Mouse (Mus musculus): ENCODE measurements at regions not wholly inside any gene's neighbourhood (a gene's known extent, or its start where the extent isn't known, plus 50 kb on each side); places are given as distances from the start of the nearest gene placed in this dataset.

GRCm38 (mm10) chr4:47594171-47594570 is 119.7 kb downstream of the Sec61b start:
- TF ChIP-seq GATA1 (IDR thresholded peaks at IDR 0.05; ENCODE audit: borderline replicate concordance, low read length) (no peak), FLI1 (IDR thresholded peaks at IDR 0.05; ENCODE audit: low read length) (no peak)
- no peak overlapping the region for H3K4me3 ChIP-seq (replicated peaks)
- no peaks in the 10 kb centered on the region for H3K36me3 ChIP-seq (replicated peaks; ENCODE audit: low read length)
- peaks cover 16% of the 10 kb centered on the region for H3K27me3 ChIP-seq (replicated peaks)
- no peaks in the 10 kb centered on the region for H3K9me3 ChIP-seq
- no peaks in the 10 kb centered on the region for H3K4me1 ChIP-seq

GRCm38 (mm10) chr4:47595841-47596240 is 121.4 kb downstream of the Sec61b start:
- no peaks in the 10 kb centered on the region for H3K9me3 ChIP-seq
- H3K27me3 ChIP-seq (replicated peaks): peaks cover 27% of the 10 kb centered on the region
- TF ChIP-seq FLI1 (IDR thresholded peaks at IDR 0.05; ENCODE audit: low read length) (no peak), GATA1 (IDR thresholded peaks at IDR 0.05; ENCODE audit: borderline replicate concordance, low read length) (no peak)
- no peaks in the 10 kb centered on the region for H3K36me3 ChIP-seq (replicated peaks; ENCODE audit: low read length)
- no peaks in the 10 kb centered on the region for H3K4me1 ChIP-seq
- no peak overlapping the region for H3K4me3 ChIP-seq (replicated peaks)

DNA sequence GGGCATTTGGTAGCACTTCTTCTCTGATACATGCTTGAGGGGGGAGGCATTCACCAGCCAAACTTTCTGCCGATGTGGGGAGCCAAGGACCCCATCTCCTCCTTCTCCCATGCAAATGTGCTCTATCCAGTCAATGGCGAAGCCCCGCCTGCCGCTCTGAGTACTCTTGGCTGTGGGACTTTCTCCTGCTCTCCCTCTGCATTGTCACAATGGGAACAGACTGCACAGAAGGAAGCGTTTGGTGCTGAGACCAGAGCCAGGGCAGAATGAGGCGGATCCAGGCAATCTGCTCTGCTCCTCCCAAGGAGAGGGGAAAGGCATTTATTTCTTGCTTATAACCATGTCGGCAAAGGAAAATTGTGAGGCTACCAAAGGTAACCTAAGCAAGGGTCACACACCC is 123.1 kb downstream of the Sec61b start:
- peaks cover under 1% of the 10 kb centered on the region for H3K4me1 ChIP-seq
- peaks cover 32% of the 10 kb centered on the region for H3K27me3 ChIP-seq (replicated peaks)
- H3K4me3 ChIP-seq (replicated peaks): no peak overlapping the region
- H3K9me3 ChIP-seq: no peaks in the 10 kb centered on the region
- no peaks in the 10 kb centered on the region for H3K36me3 ChIP-seq (replicated peaks; ENCODE audit: low read length)
- TF ChIP-seq GATA1 (IDR thresholded peaks at IDR 0.05; ENCODE audit: borderline replicate concordance, low read length) (no peak), FLI1 (IDR thresholded peaks at IDR 0.05; ENCODE audit: low read length) (no peak)

GRCm38 (mm10) chr4:47598216-47598615 is 123.8 kb downstream of the Sec61b start:
- TF ChIP-seq FLI1 (IDR thresholded peaks at IDR 0.05; ENCODE audit: low read length) (no peak), GATA1 (IDR thresholded peaks at IDR 0.05; ENCODE audit: borderline replicate concordance, low read length) (no peak)
- Histone ChIP-seq H3K27me3 (replicated peaks) (peaks cover 36% of the 10 kb centered on the region), H3K4me1 (peaks cover 5% of the 10 kb centered on the region), H3K9me3 (no peaks in the 10 kb centered on the region), H3K4me3 (replicated peaks) (no peak overlapping the region), H3K36me3 (replicated peaks; ENCODE audit: low read length) (no peaks in the 10 kb centered on the region)

DNA sequence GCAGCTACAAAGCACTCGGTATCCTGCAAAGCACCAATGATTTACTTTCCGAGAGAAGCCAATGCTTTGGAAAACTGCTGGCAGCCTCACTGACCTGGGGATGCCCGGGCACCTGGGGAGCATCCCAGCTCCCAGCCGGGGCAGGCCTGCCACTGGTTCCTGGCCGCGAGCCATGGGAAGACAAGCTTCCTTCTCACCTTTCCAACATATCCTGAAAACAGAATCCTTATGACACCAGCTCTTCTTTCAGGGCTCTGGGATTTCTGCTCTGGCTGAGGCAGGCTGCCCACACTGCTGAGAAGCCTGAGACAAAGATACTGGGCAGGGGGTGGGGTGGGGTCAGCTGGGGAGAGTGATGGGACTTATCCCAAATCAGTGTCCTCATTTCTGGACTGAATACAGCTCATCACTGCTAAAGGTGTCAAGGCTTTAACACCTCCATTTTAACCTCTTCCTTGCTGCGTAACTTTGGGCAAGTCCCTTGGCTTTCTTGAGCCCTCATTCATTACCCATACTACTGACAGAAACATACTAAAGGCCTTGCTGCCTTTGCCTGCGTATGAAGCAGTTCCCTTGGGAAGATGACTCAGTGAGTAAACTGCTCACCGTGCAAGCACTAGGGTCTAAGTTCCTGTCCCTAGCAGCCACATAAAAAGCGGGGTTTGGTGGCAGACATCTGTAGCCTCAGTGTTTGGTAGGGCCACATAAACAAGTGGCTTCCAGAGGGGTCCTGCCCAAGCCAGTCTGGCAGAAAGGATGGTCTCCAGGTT is 127.0 kb downstream of the Sec61b start:
- Histone ChIP-seq H3K27me3 (replicated peaks) (peaks cover 45% of the 10 kb centered on the region), H3K4me1 (peaks cover 18% of the 10 kb centered on the region), H3K4me3 (replicated peaks) (no peak overlapping the region), H3K36me3 (replicated peaks; ENCODE audit: low read length) (no peaks in the 10 kb centered on the region), H3K9me3 (no peaks in the 10 kb centered on the region)
- TF ChIP-seq GATA1 (IDR thresholded peaks at IDR 0.05; ENCODE audit: borderline replicate concordance, low read length): no peak
- no peak for TF ChIP-seq FLI1 (IDR thresholded peaks at IDR 0.05; ENCODE audit: low read length)

DNA sequence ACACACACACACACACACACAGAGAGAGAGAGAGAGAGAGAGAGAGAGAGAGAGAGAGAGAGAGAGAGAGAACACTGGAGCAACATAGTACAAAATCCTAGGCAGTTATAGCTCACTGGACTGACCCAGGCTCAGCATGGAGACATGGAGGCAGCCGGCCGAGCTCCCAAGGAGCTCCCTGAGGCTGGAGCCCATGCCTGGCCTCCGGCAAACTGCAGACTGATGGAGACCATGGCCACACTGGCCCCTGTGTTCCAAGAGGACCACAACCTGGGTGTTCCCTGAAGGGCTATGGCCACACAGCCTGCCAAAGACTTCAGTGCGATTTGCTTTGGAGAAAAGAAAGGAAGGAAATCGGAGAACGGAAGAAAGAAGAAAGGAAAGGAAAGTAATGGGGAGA is 128.9 kb downstream of the Sec61b start:
- H3K27me3 ChIP-seq (replicated peaks): peaks cover 44% of the 10 kb centered on the region
- H3K4me1 ChIP-seq: peaks cover 18% of the 10 kb centered on the region
- no peaks in the 10 kb centered on the region for H3K36me3 ChIP-seq (replicated peaks; ENCODE audit: low read length)
- no peaks in the 10 kb centered on the region for H3K9me3 ChIP-seq
- TF ChIP-seq FLI1 (IDR thresholded peaks at IDR 0.05; ENCODE audit: low read length) (no peak), GATA1 (IDR thresholded peaks at IDR 0.05; ENCODE audit: borderline replicate concordance, low read length) (no peak)
- peak overlapping the region; percentile 89 for H3K4me3 ChIP-seq (replicated peaks)

- TF ChIP-seq GATA1 (IDR thresholded peaks at IDR 0.05; ENCODE audit: borderline replicate concordance, low read length): no peak
- TF ChIP-seq FLI1 (IDR thresholded peaks at IDR 0.05; ENCODE audit: low read length): no peak
- H3K4me1 ChIP-seq: peaks cover 18% of the 10 kb centered on the region
- H3K27me3 ChIP-seq (replicated peaks): peaks cover 45% of the 10 kb centered on the region
- H3K9me3 ChIP-seq: no peaks in the 10 kb centered on the region
- H3K36me3 ChIP-seq (replicated peaks; ENCODE audit: low read length): no peaks in the 10 kb centered on the region
- H3K4me3 ChIP-seq (replicated peaks): peak overlapping the region; percentile 89
Measured at GRCm38 (mm10) chr4:47603847-47604397, 129.5 kb downstream of the Sec61b start.

- no peak for TF ChIP-seq GATA1 (IDR thresholded peaks at IDR 0.05; ENCODE audit: borderline replicate concordance, low read length)
- no peak for TF ChIP-seq FLI1 (IDR thresholded peaks at IDR 0.05; ENCODE audit: low read length)
- Histone ChIP-seq H3K9me3 (no peaks in the 10 kb centered on the region), H3K27me3 (replicated peaks) (peaks cover 36% of the 10 kb centered on the region), H3K4me3 (replicated peaks) (no peak overlapping the region), H3K36me3 (replicated peaks; ENCODE audit: low read length) (no peaks in the 10 kb centered on the region), H3K4me1 (peaks cover 18% of the 10 kb centered on the region)
Measured at GRCm38 (mm10) chr4:47605676-47606075, 131.2 kb downstream of the Sec61b start.

- H3K4me3 ChIP-seq (replicated peaks): no peak overlapping the region
- H3K4me1 ChIP-seq: peaks cover 8% of the 10 kb centered on the region
- TF ChIP-seq FLI1 (IDR thresholded peaks at IDR 0.05; ENCODE audit: low read length) (no peak), GATA1 (IDR thresholded peaks at IDR 0.05; ENCODE audit: borderline replicate concordance, low read length) (no peak)
- H3K27me3 ChIP-seq (replicated peaks): peaks cover 25% of the 10 kb centered on the region
- H3K9me3 ChIP-seq: no peaks in the 10 kb centered on the region
- H3K36me3 ChIP-seq (replicated peaks; ENCODE audit: low read length): no peaks in the 10 kb centered on the region
Measured at GRCm38 (mm10) chr4:47608673-47609072, 134.2 kb downstream of the Sec61b start.

DNA sequence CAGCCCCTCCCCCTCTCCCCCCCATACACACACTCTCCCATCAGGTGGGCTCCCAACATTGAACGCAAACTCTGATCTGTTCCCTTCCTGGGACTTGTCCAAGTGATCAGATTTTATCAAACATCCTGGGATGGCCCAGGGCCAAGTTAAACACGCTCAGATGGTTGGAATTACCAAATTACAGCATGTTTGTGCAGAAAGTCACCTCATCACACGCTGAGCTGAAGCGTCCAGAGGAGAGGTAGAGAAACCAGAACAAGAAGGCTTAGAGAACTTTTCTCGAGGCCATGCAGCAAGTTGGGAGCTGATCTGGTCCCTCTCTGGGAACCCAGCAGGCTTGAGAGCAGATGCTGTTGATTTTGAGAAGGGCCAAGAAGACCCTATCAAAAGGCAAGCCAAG is 136.5 kb downstream of the Sec61b start:
- Histone ChIP-seq H3K4me1 (no peaks in the 10 kb centered on the region), H3K27me3 (replicated peaks) (peaks cover 10% of the 10 kb centered on the region)
- TF ChIP-seq GATA1 (IDR thresholded peaks at IDR 0.05; ENCODE audit: borderline replicate concordance, low read length) (no peak), FLI1 (IDR thresholded peaks at IDR 0.05; ENCODE audit: low read length) (no peak)

More for the DNA sequence above, 136.5 kb downstream of the Sec61b start:
- Histone ChIP-seq H3K4me3 (replicated peaks) (no peak overlapping the region), H3K36me3 (replicated peaks; ENCODE audit: low read length) (no peaks in the 10 kb centered on the region), H3K9me3 (no peaks in the 10 kb centered on the region)
